Mouse (Mus musculus) embryonic facial prominence, embryonic 14.5 days (tissue): Measurements from ENCODE around the gene Efl1. TPM values are rescaled to one million over a fixed set of nuclear protein-coding genes. Genes with fewer than 3 reads are reported as not detected.
"Not testable (repeated sequence)": the region's sequence is repeated elsewhere in the genome, so short reads cannot be mapped to it uniquely, and the experiment has no call there.

ENCODE experiments used
- ATAC-seq: fragments of 200-750 bp; cut with Nextera tagmentation; 2 replicates; pipeline ENCODE4 v1.8.0; 2017; ENCODE audit warnings: low read depth, moderate number of reproducible peaks, moderate TSS enrichment
- DNase-seq: peaks from one replicate; pipeline ENCODE4 v3.0.0-alpha.2; 2015; ENCODE audit warnings: low spot score
- H3K27ac ChIP-seq: fragments of 300-500 bp; sonication (generic); replicated peaks from 2 replicates; pipeline ENCODE4 v1.5.1; 2014; ENCODE audit warnings: low read depth, mild to moderate bottlenecking, low read length, moderate library complexity
- H3K27me3 ChIP-seq: fragments of 300-500 bp; sonication (generic); replicated peaks from 2 replicates; pipeline ENCODE4 v1.6.1; 2014; ENCODE audit warnings: low read length; ENCODE audit not compliant: control insufficient read depth, insufficient read depth
- H3K36me3 ChIP-seq: fragments of 300-500 bp; sonication (generic); 2 replicates; pipeline ENCODE4 v1.6.1; 2014; ENCODE audit warnings: low read length, mixed read lengths; ENCODE audit not compliant: control insufficient read depth, insufficient read depth
- H3K4me1 ChIP-seq: fragments of 300-500 bp; sonication (generic); 2 replicates; pipeline ENCODE4 v1.6.1; 2014; ENCODE audit warnings: antibody characterized with exemption, low read length; ENCODE audit not compliant: control insufficient read depth, insufficient read depth
- H3K4me2 ChIP-seq: fragments of 300-500 bp; sonication (generic); 2 replicates; pipeline ENCODE4 v1.6.1; 2014; ENCODE audit warnings: low read depth, mild to moderate bottlenecking, low read length, moderate library complexity, mixed read lengths
- H3K4me3 ChIP-seq: fragments of 300-500 bp; sonication (generic); 2 replicates; pipeline ENCODE4 v1.5.1; 2014; ENCODE audit warnings: low read depth, mild to moderate bottlenecking, low read length
- H3K9ac ChIP-seq: fragments of 300-500 bp; sonication (generic); 2 replicates; pipeline ENCODE4 v1.6.1; 2014; ENCODE audit warnings: low read depth, mild to moderate bottlenecking, low read length, moderate library complexity, mixed read lengths
- H3K9me3 ChIP-seq: fragments of 300-500 bp; sonication (generic); 2 replicates; pipeline ENCODE4 v1.6.1; 2016; ENCODE audit warnings: low read length; ENCODE audit not compliant: control insufficient read depth
- WGBS: fragments of 180-500 bp; shearing (Covaris S2); extraction: QIAGEN DNeasy Blood & Tissue Kit; methylation state at CpG from one replicate; pipeline ENCODE4 v1.1.7; 2014; 5-methylcytosine and 5-hydroxymethylcytosine counted together
- polyA plus RNA-seq: library from polyadenylated mRNA; unstranded; fragments of >200 nt; fragmentation: Nextera tagmentation; extraction: Ambion mirVana; gene quantifications from 2 replicates; pipeline ENCODE4 v1.2.1, GENCODE M21; 2014

The Efl1 gene
- polyA plus RNA-seq, 1 experiment from 2014 or later: 19.8 TPM

GRCm38 (mm10) chr7:82722486-82723123 is 74.2 kb downstream of the Efl1 start:
- DNase-seq (peak; percentile 87), ATAC-seq (0 out of 2 replicates have a peak, but pooled peaks have one; percentile 35)
- H3K4me1 ChIP-seq: peaks cover 41% of the 10 kb centered on the region
- H3K9me3 ChIP-seq: no peaks in the 10 kb centered on the region
- H3K27me3 ChIP-seq: no peaks in the 10 kb centered on the region
- peak overlapping the region; percentile 77 for H3K27ac ChIP-seq
- no peak overlapping the region for H3K9ac ChIP-seq
- no peaks in the 10 kb centered on the region for H3K36me3 ChIP-seq
- no peak overlapping the region for H3K4me3 ChIP-seq
- H3K4me2 ChIP-seq: no peak overlapping the region
- 45% methylated on average over 7 of the region's 7 CpGs for WGBS

- 41% methylated on average over 7 of the region's 7 CpGs for WGBS
- no peaks in the 10 kb centered on the region for H3K36me3 ChIP-seq
- H3K4me3 ChIP-seq: no peak overlapping the region
- H3K4me1 ChIP-seq: peaks cover 41% of the 10 kb centered on the region
- no peak overlapping the region for H3K4me2 ChIP-seq
- H3K9ac ChIP-seq: no peak overlapping the region
- DNase-seq (no peak), ATAC-seq (0 out of 2 replicates have a peak, but pooled peaks have one; percentile 39)
- no peaks in the 10 kb centered on the region for H3K9me3 ChIP-seq
- H3K27ac ChIP-seq: peak overlapping the region; percentile 77
- no peaks in the 10 kb centered on the region for H3K27me3 ChIP-seq
These were observed 74.9 kb downstream of the Efl1 start for GRCm38 (mm10) chr7:82723151-82723871.

DNA sequence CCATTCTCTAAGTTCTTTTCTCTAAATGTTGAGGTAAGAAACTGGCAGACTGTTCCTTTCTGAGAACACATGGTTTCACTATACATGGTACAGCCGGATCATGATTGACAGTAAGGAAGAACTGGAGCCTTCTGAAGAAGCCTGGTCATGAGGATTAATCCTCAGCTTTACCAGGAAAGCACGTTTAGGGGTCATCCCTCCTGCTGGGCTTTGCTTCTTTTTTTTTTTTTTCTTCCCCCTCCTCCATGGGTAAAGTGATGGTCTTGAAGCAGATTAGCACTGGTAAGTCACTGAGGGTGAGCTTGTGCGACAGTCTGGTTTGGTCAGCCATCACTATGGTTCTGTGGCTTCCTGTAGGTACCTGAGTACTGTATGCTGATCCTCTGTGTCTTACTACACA is 76.1 kb downstream of the Efl1 start:
- WGBS: 41% methylated on average over 3 of the region's 3 CpGs
- Histone ChIP-seq H3K4me2 (no peak overlapping the region), H3K4me1 (peaks cover 41% of the 10 kb centered on the region), H3K9ac (no peak overlapping the region), H3K27ac (no peak overlapping the region), H3K9me3 (no peaks in the 10 kb centered on the region), H3K4me3 (no peak overlapping the region), H3K36me3 (no peaks in the 10 kb centered on the region), H3K27me3 (no peaks in the 10 kb centered on the region)
- ATAC-seq (no peak), DNase-seq (no peak)

GRCm38 (mm10) chr7:82725006-82725636 is 76.7 kb downstream of the Efl1 start:
- Histone ChIP-seq H3K27ac (no peak overlapping the region), H3K4me3 (no peak overlapping the region), H3K27me3 (no peaks in the 10 kb centered on the region), H3K9ac (no peak overlapping the region), H3K36me3 (no peaks in the 10 kb centered on the region), H3K4me2 (no peak overlapping the region), H3K4me1 (peaks cover 41% of the 10 kb centered on the region), H3K9me3 (no peaks in the 10 kb centered on the region)
- ATAC-seq (peak; percentile 13; the same call in 1 of the 2 replicates), DNase-seq (peak; percentile 42)
- 42% methylated on average over 5 of the region's 5 CpGs for WGBS

DNA sequence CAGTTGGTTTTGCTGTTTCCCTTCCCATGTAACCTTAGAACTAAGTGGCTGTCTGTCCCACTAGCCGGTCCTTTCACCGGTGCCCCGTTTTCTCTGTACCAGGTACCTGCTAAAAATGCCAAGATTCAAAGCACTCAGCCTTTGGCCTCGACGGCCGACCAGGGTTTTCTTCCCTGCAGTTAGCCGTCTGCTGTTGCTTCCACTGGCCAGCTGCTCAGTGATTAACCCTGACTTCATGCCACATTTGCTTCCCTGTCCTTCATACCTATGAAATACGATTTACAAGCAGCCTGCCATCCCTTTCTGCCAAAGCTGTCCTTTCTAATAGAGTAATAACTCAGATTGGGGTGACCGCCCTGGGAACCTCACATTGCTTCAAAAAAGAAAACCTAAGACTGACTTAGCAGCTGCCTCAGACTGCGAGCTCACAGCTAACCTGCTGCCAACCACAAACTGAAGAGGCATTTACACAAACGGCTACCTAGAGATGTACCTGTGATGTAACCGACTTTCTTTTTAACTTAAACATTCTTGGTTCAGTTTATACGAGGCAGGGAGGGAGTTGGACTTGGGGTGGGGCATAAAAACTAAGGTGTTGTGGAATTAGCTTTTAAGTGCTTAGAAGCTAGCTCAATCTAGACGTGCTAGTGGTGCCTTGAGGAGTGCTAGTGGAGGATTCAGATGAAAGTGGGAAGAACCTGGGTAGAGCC is 77.5 kb downstream of the Efl1 start:
- Histone ChIP-seq H3K27ac (no peak overlapping the region; the same call in 1 of the 2 replicates), H3K9me3 (no peaks in the 10 kb centered on the region), H3K9ac (no peak overlapping the region), H3K36me3 (no peaks in the 10 kb centered on the region), H3K27me3 (no peaks in the 10 kb centered on the region), H3K4me2 (no peak overlapping the region), H3K4me1 (peaks cover 35% of the 10 kb centered on the region), H3K4me3 (no peak overlapping the region)
- 64% methylated on average over 14 of the region's 14 CpGs for WGBS
- no peak for DNase-seq
- no peak for ATAC-seq

- Histone ChIP-seq H3K9me3 (no peaks in the 10 kb centered on the region), H3K4me3 (no peak overlapping the region), H3K27ac (no peak overlapping the region), H3K27me3 (no peaks in the 10 kb centered on the region), H3K36me3 (no peaks in the 10 kb centered on the region), H3K9ac (no peak overlapping the region), H3K4me2 (no peak overlapping the region), H3K4me1 (peaks cover 25% of the 10 kb centered on the region)
- DNase-seq (no peak), ATAC-seq (no peak)
- 50% methylated on average over 5 of the region's 5 CpGs for WGBS
These were observed 78.7 kb downstream of the Efl1 start for GRCm38 (mm10) chr7:82727066-82727465.

- H3K36me3 ChIP-seq, H3K27me3 ChIP-seq, DNase-seq, H3K4me2 ChIP-seq, ATAC-seq, H3K27ac ChIP-seq, H3K9ac ChIP-seq, H3K4me3 ChIP-seq, H3K9me3 ChIP-seq: not testable (repeated sequence)
- H3K4me1 ChIP-seq: peaks cover 11% of the 10 kb centered on the region
- WGBS: 95% methylated on average over 5 of the region's 8 CpGs
These were observed 80.6 kb downstream of the Efl1 start for GRCm38 (mm10) chr7:82729009-82729408.

- no peaks in the 10 kb centered on the region for H3K27me3 ChIP-seq
- no peak overlapping the region for H3K9ac ChIP-seq
- WGBS: 82% methylated on average over 5 of the region's 5 CpGs
- ATAC-seq (no peak), DNase-seq (no peak)
- no peak overlapping the region for H3K4me3 ChIP-seq
- H3K4me1 ChIP-seq: no peaks in the 10 kb centered on the region
- H3K4me2 ChIP-seq: no peak overlapping the region
- H3K9me3 ChIP-seq: no peaks in the 10 kb centered on the region
- no peak overlapping the region for H3K27ac ChIP-seq
- H3K36me3 ChIP-seq: no peaks in the 10 kb centered on the region; the same call in 1 of the 2 replicates
These were observed 84.7 kb downstream of the Efl1 start for GRCm38 (mm10) chr7:82733118-82733517.
